Mouse (Mus musculus): ENCODE data around the gene Ivns1abp.

DNA sequence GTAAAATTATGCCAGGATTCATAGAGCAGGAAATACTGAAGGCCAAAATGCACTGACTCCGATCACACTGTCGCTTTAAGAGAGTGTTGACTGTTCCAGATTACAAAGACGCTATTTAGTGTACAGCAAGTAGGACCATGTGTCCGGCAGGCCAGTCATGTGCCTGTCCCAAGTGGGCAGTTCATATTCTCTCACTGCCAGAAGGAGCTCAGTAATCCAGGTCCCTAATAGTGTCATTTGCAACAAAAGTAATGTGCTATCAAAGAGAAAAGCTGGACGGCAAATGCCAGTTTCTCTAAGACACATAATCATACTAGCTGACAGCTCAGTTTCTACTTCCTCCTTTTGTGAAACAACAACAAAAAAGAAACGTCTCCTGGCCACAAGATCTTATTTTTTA, 1.3 kb upstream of the Ivns1abp start:
- TF ChIP-seq CTCF (IDR thresholded peaks at IDR 0.05; ENCODE audit: low read depth) = no peak
- no peak for TF ChIP-seq EP300 (IDR thresholded peaks at IDR 0.05; ENCODE audit: low read depth)
